26 mouse cellular contexts compared by ENCODE assay signal in genomic region chr11:102425555-102426316, GRCm38 (mm10). TPM values are rescaled to one million over a fixed set of nuclear protein-coding genes. Genes with fewer than 3 reads are reported as not detected.
DNase-seq lines count a peak whose midpoint lies in the region; ATAC-seq and TF ChIP-seq lines count a peak whose summit lies in the region.
"Had no signal": no experiment of that assay in that cellular context is flagged by ENCODE, and none has a peak within 500 bp of the region (broad histone marks: within the 10 kb centered on the region; RNA-seq: fewer than 3 reads in every experiment).

No protein-coding gene starts in this region.

- no peak overlapping the region for H3K4me3 ChIP-seq in MEL (ENCODE audit: control insufficient read depth in 1 of 2, insufficient read depth in 1 of 2, low read depth in 2 of 2, low read length in 2 of 2)
- no peak overlapping the region for H3K4me3 ChIP-seq in forebrain, embryonic 16.5 days (replicated peaks; ENCODE audit: low read length)
- H3K4me3 ChIP-seq: erythroblast, embryonic 14.5 days; forebrain, embryonic 13.5 days; hindbrain, embryonic 15.5 days; layer of hippocampus, adult 2 months; midbrain, embryonic 13.5 days; myocyte had no signal

- intact Hi-C loops in heart, postnatal 25 days (cut with DNase I) = no loop called here

- peak; percentile 94 for DNase-seq in heart, adult 11 months
- DNase-seq in heart, postnatal 25 days (ENCODE audit: low spot score) = no peak
- peak; percentile 89 for DNase-seq in 416B (ENCODE audit: low read depth)
- DNase-seq in MEL (ENCODE audit: low read depth, low spot score) = peak; percentile 43
- peak; percentile 75 for DNase-seq in lung, postnatal 25 days (ENCODE audit: low spot score)
- no peak for DNase-seq in urinary bladder, postnatal 14 days (ENCODE audit: low spot score)
- no peak for DNase-seq in adrenal gland, postnatal 25 days
- DNase-seq: cerebellum, adult 11 months; gastrocnemius, postnatal 25 days; heart, postnatal 14 days; kidney, adult 18-20 months; kidney, postnatal 10 days; spleen, adult 18-20 months; thymus, adult 18-20 months; thymus, postnatal 4 days had no signal

- peaks cover under 1% of the 10 kb centered on the region; the same call in 1 of the 2 replicates for H3K79me2 ChIP-seq in MEL (ENCODE audit: control insufficient read depth, insufficient read depth, low read length, poor library complexity)

- H3K27ac ChIP-seq in MEL (ENCODE audit: control insufficient read depth, low read depth, low read length) = no peak overlapping the region; the same call in 1 of the 2 replicates
- H3K27ac ChIP-seq in forebrain, embryonic 16.5 days (ENCODE audit: low read length) = no peak overlapping the region
- H3K27ac ChIP-seq: forebrain, embryonic 13.5 days; hindbrain, embryonic 15.5 days; layer of hippocampus, adult 2 months; liver, embryonic 14.5 days; midbrain, embryonic 13.5 days had no signal

- no peak for TF ChIP-seq RAD21 in MEL (IDR thresholded peaks at IDR 0.05; ENCODE audit: low read depth, low read length)

- TF ChIP-seq EP300 in MEL (IDR thresholded peaks at IDR 0.05; ENCODE audit: low read depth in 1 of 2, low read length in 2 of 2) = peak in 1 of 2 experiments; percentile 36; a peak in 1 of 4 replicates

- peaks cover 0 to 19% of the 10 kb centered on the region in 2 experiments; a peak in 2 of 4 replicates for H3K36me3 ChIP-seq in MEL (ENCODE audit: control insufficient read depth in 1 of 2, insufficient read depth in 2 of 2, low read length in 2 of 2)
- H3K36me3 ChIP-seq in forebrain, embryonic 16.5 days (ENCODE audit: control insufficient read depth, insufficient read depth) = no peaks in the 10 kb centered on the region
- H3K36me3 ChIP-seq: G1E; hindbrain, embryonic 15.5 days; midbrain, embryonic 13.5 days had no signal

- peaks cover 6 to 9% of the 10 kb centered on the region in 2 experiments for H3K27me3 ChIP-seq in MEL (ENCODE audit: control insufficient read depth in 1 of 2, insufficient read depth in 2 of 2, low read length in 2 of 2)
- no peaks in the 10 kb centered on the region for H3K27me3 ChIP-seq in forebrain, embryonic 16.5 days (replicated peaks; ENCODE audit: control insufficient read depth, insufficient read depth, low read length)
- H3K27me3 ChIP-seq: hindbrain, embryonic 15.5 days had no signal

- H3K9ac ChIP-seq in MEL (ENCODE audit: control insufficient read depth, low read depth, low read length, poor library complexity, severe bottlenecking) = no peak overlapping the region
- no peak overlapping the region for H3K9ac ChIP-seq in forebrain, embryonic 16.5 days (replicated peaks; ENCODE audit: low read depth, low read length)
- H3K9ac ChIP-seq: forebrain, embryonic 13.5 days; hindbrain, embryonic 15.5 days; liver, embryonic 14.5 days; midbrain, embryonic 13.5 days had no signal

- no peak for ATAC-seq in forebrain, embryonic 16.5 days
- ATAC-seq: forebrain, embryonic 13.5 days; midbrain, embryonic 13.5 days had no signal

- TF ChIP-seq POLR2A in MEL (IDR thresholded peaks at IDR 0.05; ENCODE audit: control insufficient read depth in 1 of 2, insufficient read depth in 1 of 2, low read depth in 1 of 2, low read length in 2 of 2, poor library complexity in 1 of 2) = no peak

- TF ChIP-seq CTCF in MEL (IDR thresholded peaks at IDR 0.05 in 2 of 3, conservative IDR thresholded peaks at IDR 0.05 in 1 of 3; ENCODE audit: control insufficient read depth in 1 of 3, insufficient read depth in 1 of 3, low read depth in 2 of 3, low read length in 3 of 3, poor library complexity in 1 of 3, severe bottlenecking in 1 of 3) = no peak

- 83% methylated on average over 8 of the region's 8 CpGs for WGBS in forebrain, embryonic 16.5 days

- H3K4me2 ChIP-seq in forebrain, embryonic 16.5 days (ENCODE audit: low read length) = no peak overlapping the region
- H3K4me2 ChIP-seq: forebrain, embryonic 13.5 days; heart, embryonic 11.5 days; hindbrain, embryonic 15.5 days; midbrain, embryonic 13.5 days had no signal

- H3K4me1 ChIP-seq in MEL (ENCODE audit: control insufficient read depth in 1 of 2, insufficient read depth in 2 of 2, low read length in 2 of 2) = peaks cover 2 to 20% of the 10 kb centered on the region in 2 experiments
- peaks cover 9% of the 10 kb centered on the region for H3K4me1 ChIP-seq in forebrain, embryonic 16.5 days (replicated peaks; ENCODE audit: control insufficient read depth, insufficient read depth, low read length)

- no peaks in the 10 kb centered on the region for H3K9me3 ChIP-seq in MEL (replicated peaks; ENCODE audit: insufficient read depth, low read length)
- no peaks in the 10 kb centered on the region for H3K9me3 ChIP-seq in forebrain, embryonic 16.5 days (ENCODE audit: control insufficient read depth, low read length)
- H3K9me3 ChIP-seq: forebrain, embryonic 13.5 days; G1E; hindbrain, embryonic 15.5 days; midbrain, embryonic 13.5 days had no signal

TF ChIP-seq in MEL, 35 proteins besides CTCF, POLR2A, EP300 and RAD21:
- TF ChIP-seq POLR2AphosphoS5 (IDR thresholded peaks at IDR 0.05; ENCODE audit: borderline replicate concordance, low read depth, low read length) = no peak
- TF ChIP-seq TCF12 (IDR thresholded peaks at IDR 0.05; ENCODE audit: low read depth, low read length) = peak; percentile 21; the same call in 1 of the 2 replicates
- peak; percentile 75; the same call in 1 of the 2 replicates for TF ChIP-seq MEF2A (IDR thresholded peaks at IDR 0.05; ENCODE audit: extremely low read depth, insufficient replicate concordance, low read depth, low read length, poor library complexity, severe bottlenecking)
- no peak; the same call in 1 of the 2 replicates for TF ChIP-seq SIN3A (IDR thresholded peaks at IDR 0.05; ENCODE audit: low read length)
- TF ChIP-seq GATA1 (IDR thresholded peaks at IDR 0.05; ENCODE audit: low read depth, low read length) = 0 out of 2 replicates have a peak, but pooled peaks have one; percentile 2
- TF ChIP-seq USF1 (IDR thresholded peaks at IDR 0.05; ENCODE audit: low read depth, low read length) = peak; percentile 56; the same call in 1 of the 2 replicates
- peak; percentile 85 for TF ChIP-seq RCOR1 (IDR thresholded peaks at IDR 0.05; ENCODE audit: low read depth, low read length)
- no peak for TF ChIP-seq POLR2AphosphoS2 (IDR thresholded peaks at IDR 0.05; ENCODE audit: low read length)
- peak; percentile 74 for TF ChIP-seq ETS1 (IDR thresholded peaks at IDR 0.05; ENCODE audit: low read depth, low read length)
- no peak for TF ChIP-seq NELFE (IDR thresholded peaks at IDR 0.05; ENCODE audit: low read depth, low read length)
- peak; percentile 45; the same call in 1 of the 2 replicates for TF ChIP-seq BHLHE40 (IDR thresholded peaks at IDR 0.05; ENCODE audit: borderline replicate concordance, low read depth, low read length)
- TF ChIP-seq ZC3H11A (IDR thresholded peaks at IDR 0.05; ENCODE audit: low read depth, low read length) = no peak
- no peak for TF ChIP-seq CHD1 (IDR thresholded peaks at IDR 0.05; ENCODE audit: low read depth, low read length)
- peak; percentile 85 for TF ChIP-seq ZNF384 (IDR thresholded peaks at IDR 0.05; ENCODE audit: low read depth, low read length)

RNA-seq across cellular contexts. Expression of gene Grn, which starts 4.4 kb away (rescaled TPM):
- total RNA-seq in heart, postnatal 25 days (2021) = 100 to 1,000 TPM; 101 to 104 TPM
- total RNA-seq in MEL (2012; rRNA removed) = 14.5 and 14.7 TPM in 2 replicates
- polyA plus RNA-seq in MEL (2012; ENCODE audit: insufficient read depth in 1 of 2, insufficient read length in 2 of 2, low read depth in 1 of 2, low replicate concordance in 2 of 2, missing spikeins in 1 of 2) = 10 to 100 TPM in 1 of 2 experiments, not detected in 1; 42.1 TPM
- 68.0 and 72.8 TPM in 2 replicates for polyA plus RNA-seq in forebrain, embryonic 16.5 days (2015; fragmentation: Nextera tagmentation; extraction: Ambion mirVana)
- 198 and 230 TPM in 2 replicates for total RNA-seq in adrenal gland, postnatal 25 days (2021)

RNA-seq across cellular contexts. Expression of gene Slc25a39, which starts 18.0 kb away (rescaled TPM):
- 100 to 1,000 TPM; 163 to 175 TPM for total RNA-seq in heart, postnatal 25 days (2021)
- 174 and 183 TPM in 2 replicates for total RNA-seq in MEL (2012; rRNA removed)
- polyA plus RNA-seq in MEL (2012; ENCODE audit: insufficient read depth in 1 of 2, insufficient read length in 2 of 2, low read depth in 1 of 2, low replicate concordance in 2 of 2, missing spikeins in 1 of 2) = 100 to 1,000 TPM in 1 of 2 experiments, not detected in 1; 325 TPM
- polyA plus RNA-seq in forebrain, embryonic 16.5 days (2015; fragmentation: Nextera tagmentation; extraction: Ambion mirVana) = 134 and 143 TPM in 2 replicates
- 439 and 629 TPM in 2 replicates for total RNA-seq in adrenal gland, postnatal 25 days (2021)

RNA-seq across cellular contexts. Expression of gene Fam171a2, which starts 21.7 kb away (rescaled TPM):
- total RNA-seq in heart, postnatal 25 days (2021) = 1 to 10 TPM; 5.8 to 6.5 TPM
- total RNA-seq in MEL (2012; rRNA removed) = 1.8 and 2.0 TPM in 2 replicates
- polyA plus RNA-seq in MEL (2012; ENCODE audit: insufficient read depth in 1 of 2, insufficient read length in 2 of 2, low read depth in 1 of 2, low replicate concordance in 2 of 2, missing spikeins in 1 of 2) = 1 to 10 TPM in 1 of 2 experiments, not detected in 1; 8.8 TPM
- polyA plus RNA-seq in forebrain, embryonic 16.5 days (2015; fragmentation: Nextera tagmentation; extraction: Ambion mirVana) = 16.1 and 17.8 TPM in 2 replicates
- total RNA-seq in adrenal gland, postnatal 25 days (2021) = 4.3 and 8.7 TPM in 2 replicates

RNA-seq across cellular contexts. Expression of gene Rundc3a, which starts 32.5 kb away (rescaled TPM):
- total RNA-seq in heart, postnatal 25 days (2021) = not detected
- total RNA-seq in MEL (2012; rRNA removed) = 0.39 and 0.42 TPM in 2 replicates
- 1 to 10 TPM in 1 of 2 experiments, not detected in 1; 2.1 TPM for polyA plus RNA-seq in MEL (2012; ENCODE audit: insufficient read depth in 1 of 2, insufficient read length in 2 of 2, low read depth in 1 of 2, low replicate concordance in 2 of 2, missing spikeins in 1 of 2)
- polyA plus RNA-seq in forebrain, embryonic 16.5 days (2015; fragmentation: Nextera tagmentation; extraction: Ambion mirVana) = 129 and 156 TPM in 2 replicates
- 24.4 and 39.7 TPM in 2 replicates for total RNA-seq in adrenal gland, postnatal 25 days (2021)
- total RNA-seq: megakaryocyte progenitor cell, adult 5-6 weeks had no signal
- polyA plus RNA-seq: G1E had no signal

RNA-seq across cellular contexts. Expression of gene Itga2b, which starts 44.2 kb away (rescaled TPM):
- 1 to 10 TPM; 3.5 to 4.5 TPM for total RNA-seq in heart, postnatal 25 days (2021)
- 8.3 and 10.7 TPM in 2 replicates for total RNA-seq in MEL (2012; rRNA removed)
- 10 to 100 TPM in 1 of 2 experiments, not detected in 1; 55.7 TPM for polyA plus RNA-seq in MEL (2012; ENCODE audit: insufficient read depth in 1 of 2, insufficient read length in 2 of 2, low read depth in 1 of 2, low replicate concordance in 2 of 2, missing spikeins in 1 of 2)
- polyA plus RNA-seq in forebrain, embryonic 16.5 days (2015; fragmentation: Nextera tagmentation; extraction: Ambion mirVana) = 3.6 and 6.6 TPM in 2 replicates
- total RNA-seq in adrenal gland, postnatal 25 days (2021) = 2.2 and 4.7 TPM in 2 replicates

Comparison
In these comparisons a context has a peak if more than half of its experiments do, and no peak if none do; other contexts are left out.
1. DNase-seq: peak in heart, adult 11 months (single experiment), 416B (single experiment), MEL (single experiment) and lung, postnatal 25 days (single experiment); none in heart, postnatal 25 days (single experiment), urinary bladder, postnatal 14 days (single experiment) and adrenal gland, postnatal 25 days (single experiment).